Mouse (Mus musculus): ENCODE measurements around the gene Itln1. TPM values are rescaled to one million over a fixed set of nuclear protein-coding genes. Genes with fewer than 3 reads are reported as not detected.
"Not testable (repeated sequence)": the region's sequence is repeated elsewhere in the genome, so short reads cannot be mapped to it uniquely, and the experiment has no call there.

Itln1 gene
- polyA plus RNA-seq, 1 experiment, result 2,950 TPM

DNA sequence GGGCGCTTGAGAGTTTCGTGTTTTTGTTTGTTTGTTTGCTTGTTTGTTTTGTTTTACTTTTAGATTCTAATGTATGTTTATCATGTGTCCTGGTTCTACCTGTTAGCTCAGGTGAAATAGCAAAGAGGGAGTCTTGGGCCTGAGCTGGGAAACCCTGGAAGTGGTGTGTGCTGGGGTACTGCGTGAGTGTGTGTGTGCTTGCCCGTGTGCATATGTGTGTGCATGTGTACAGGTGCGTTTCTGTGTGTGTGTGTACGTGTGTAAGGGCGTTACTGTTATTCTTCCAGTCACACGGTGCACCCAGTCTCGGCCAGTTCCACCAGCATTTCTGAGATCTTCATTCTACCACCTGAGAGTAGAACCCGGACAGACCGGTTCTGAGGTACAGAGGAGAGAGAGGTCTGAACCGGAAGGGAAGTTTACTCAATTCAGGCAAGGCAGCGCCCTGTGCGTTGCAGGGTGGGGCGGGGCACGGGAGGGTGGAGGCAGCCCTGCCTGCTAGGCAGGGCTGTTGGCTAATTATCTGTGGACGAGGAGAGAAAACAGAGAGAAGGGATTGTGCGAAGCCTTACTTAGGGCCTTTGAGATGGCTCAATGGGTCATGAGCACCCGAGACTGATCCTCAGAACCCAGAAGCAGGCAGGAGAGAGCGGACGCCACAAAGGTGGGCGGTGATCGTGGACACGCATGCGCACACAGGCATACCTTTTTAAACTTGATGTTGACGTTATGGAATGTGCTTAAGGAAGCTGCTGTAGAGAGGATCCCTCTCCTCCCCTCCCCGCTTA is 57.1 kb downstream of the Itln1 start:
- H3K4me3 ChIP-seq (ENCODE audit: low read depth, low read length), result peak overlapping the region; percentile 67
- no peaks in the 10 kb centered on the region for H3K36me3 ChIP-seq (ENCODE audit: control insufficient read depth, insufficient read depth, low read length)
- 21% methylated on average over 27 of the region's 27 CpGs for WGBS
- peak overlapping the region; percentile 89 for H3K27ac ChIP-seq (ENCODE audit: insufficient read depth, low read depth, low read length)
- no peaks in the 10 kb centered on the region for H3K4me1 ChIP-seq (ENCODE audit: control insufficient read depth, insufficient read depth, insufficient read length, low read length)
- H3K27me3 ChIP-seq (ENCODE audit: control insufficient read depth, insufficient read depth, low read length), result no peaks in the 10 kb centered on the region
- TF ChIP-seq POLR2A (IDR thresholded peaks at IDR 0.05; ENCODE audit: low read depth, low read length), result 0 out of 2 replicates have a peak, but pooled peaks have one; percentile 13
- TF ChIP-seq CTCF (IDR thresholded peaks at IDR 0.05; ENCODE audit: extremely low read depth, insufficient read length, insufficient replicate concordance, low read depth, low read length), result no peak

DNA sequence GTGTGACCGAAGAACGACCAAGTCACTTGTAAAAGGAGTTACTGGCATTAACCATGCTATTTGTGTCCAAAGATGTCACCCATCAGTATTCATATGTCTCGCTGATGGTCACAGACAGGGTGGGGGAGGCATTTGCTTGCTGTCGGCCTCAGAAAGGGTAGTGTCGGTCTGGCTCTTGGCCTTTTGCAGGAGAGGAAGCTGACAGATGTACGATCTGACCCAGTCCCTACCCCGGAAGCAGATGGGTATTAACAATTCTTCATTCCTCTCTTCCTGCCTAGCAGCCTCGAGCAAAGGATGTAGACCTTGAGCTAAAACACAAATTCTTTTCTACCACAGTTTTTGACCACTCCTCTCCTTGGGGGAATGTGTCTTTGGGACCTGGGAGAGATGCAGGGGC is 58.0 kb downstream of the Itln1 start:
- no peaks in the 10 kb centered on the region for H3K4me1 ChIP-seq (ENCODE audit: control insufficient read depth, insufficient read depth, insufficient read length, low read length)
- WGBS, result 75% methylated on average over 8 of the region's 8 CpGs
- H3K36me3 ChIP-seq (ENCODE audit: control insufficient read depth, insufficient read depth, low read length), result no peaks in the 10 kb centered on the region
- no peaks in the 10 kb centered on the region for H3K27me3 ChIP-seq (ENCODE audit: control insufficient read depth, insufficient read depth, low read length)
- TF ChIP-seq CTCF (IDR thresholded peaks at IDR 0.05; ENCODE audit: extremely low read depth, insufficient read length, insufficient replicate concordance, low read depth, low read length) (no peak), POLR2A (IDR thresholded peaks at IDR 0.05; ENCODE audit: low read depth, low read length) (no peak)
- H3K27ac ChIP-seq (ENCODE audit: insufficient read depth, low read depth, low read length), result no peak overlapping the region
- H3K4me3 ChIP-seq (ENCODE audit: low read depth, low read length), result no peak overlapping the region

DNA sequence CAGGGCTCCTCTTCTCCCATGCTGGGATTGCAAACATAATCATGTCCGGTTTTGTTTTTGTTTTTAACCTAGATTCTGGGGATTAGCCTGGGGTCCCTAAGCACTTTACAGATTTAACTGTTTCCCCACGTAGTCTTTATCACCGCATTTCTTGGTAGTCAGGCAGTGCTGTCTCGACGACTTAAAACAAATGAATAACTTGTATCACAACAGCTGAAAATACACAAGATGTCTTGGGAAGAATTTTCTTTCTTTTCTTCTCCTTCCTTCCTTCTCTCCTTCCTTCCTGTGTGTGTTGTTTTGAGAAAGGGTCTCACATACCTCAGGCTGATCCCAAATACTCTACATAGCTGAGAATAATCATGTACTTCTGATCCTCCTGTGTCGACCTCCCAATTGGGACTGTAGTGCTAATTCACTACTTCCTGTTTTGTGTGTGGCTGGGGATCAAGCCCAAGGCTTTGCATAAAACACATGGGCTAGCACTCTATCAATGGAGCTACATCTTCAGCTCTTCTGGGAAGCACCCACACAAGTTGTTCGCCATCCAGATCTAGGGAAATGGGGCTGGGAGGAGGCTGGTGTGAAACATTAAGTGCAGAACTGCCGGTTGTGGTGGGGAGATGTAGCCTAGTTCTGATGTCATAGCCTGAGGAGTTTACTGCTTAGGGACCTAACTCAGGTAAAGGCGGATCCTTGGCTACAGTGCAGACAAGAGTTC is 61.0 kb downstream of the Itln1 start:
- Histone ChIP-seq H3K27ac (ENCODE audit: insufficient read depth, low read depth, low read length) (no peak overlapping the region), H3K27me3 (ENCODE audit: control insufficient read depth, insufficient read depth, low read length) (no peaks in the 10 kb centered on the region), H3K4me1 (ENCODE audit: control insufficient read depth, insufficient read depth, insufficient read length, low read length) (no peaks in the 10 kb centered on the region), H3K4me3 (ENCODE audit: low read depth, low read length) (no peak overlapping the region), H3K36me3 (ENCODE audit: control insufficient read depth, insufficient read depth, low read length) (no peaks in the 10 kb centered on the region)
- no peak for TF ChIP-seq CTCF (IDR thresholded peaks at IDR 0.05; ENCODE audit: extremely low read depth, insufficient read length, insufficient replicate concordance, low read depth, low read length)
- no peak for TF ChIP-seq POLR2A (IDR thresholded peaks at IDR 0.05; ENCODE audit: low read depth, low read length)
- WGBS, result 43% methylated on average over 9 of the region's 9 CpGs

GRCm38 (mm10) chr1:171473506-171473905 is 61.6 kb downstream of the Itln1 start:
- 25% methylated on average over 4 of the region's 4 CpGs for WGBS
- H3K36me3 ChIP-seq (ENCODE audit: control insufficient read depth, insufficient read depth, low read length), result no peaks in the 10 kb centered on the region
- TF ChIP-seq POLR2A (IDR thresholded peaks at IDR 0.05; ENCODE audit: low read depth, low read length) (no peak), CTCF (IDR thresholded peaks at IDR 0.05; ENCODE audit: extremely low read depth, insufficient read length, insufficient replicate concordance, low read depth, low read length) (no peak)
- no peaks in the 10 kb centered on the region for H3K27me3 ChIP-seq (ENCODE audit: control insufficient read depth, insufficient read depth, low read length)
- H3K4me3 ChIP-seq (ENCODE audit: low read depth, low read length), result no peak overlapping the region
- no peak overlapping the region for H3K27ac ChIP-seq (ENCODE audit: insufficient read depth, low read depth, low read length)
- H3K4me1 ChIP-seq (ENCODE audit: control insufficient read depth, insufficient read depth, insufficient read length, low read length), result no peaks in the 10 kb centered on the region

DNA sequence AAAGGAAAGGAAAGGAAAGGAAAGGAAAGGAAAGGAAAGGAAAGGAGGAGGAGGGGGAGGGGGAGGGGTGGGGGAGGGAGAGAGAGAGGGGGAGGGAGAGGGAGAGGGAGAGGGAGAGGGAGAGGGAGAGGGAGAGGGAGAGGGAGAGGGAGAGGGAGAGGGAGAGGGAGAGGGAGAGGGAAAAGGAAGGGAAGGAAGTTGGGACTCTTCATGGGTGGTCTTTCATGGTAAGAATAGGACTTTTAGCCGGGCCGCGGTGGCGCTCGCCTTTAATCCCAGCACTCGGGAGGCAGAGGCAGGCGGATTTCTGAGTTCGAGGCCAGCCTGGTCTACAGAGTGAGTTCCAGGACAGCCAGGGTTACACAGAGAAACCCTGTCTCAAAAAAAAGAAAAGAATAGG is 63.2 kb downstream of the Itln1 start:
- not testable (repeated sequence) for H3K27me3 ChIP-seq (ENCODE audit: control insufficient read depth, insufficient read depth, low read length); H3K27ac ChIP-seq (ENCODE audit: insufficient read depth, low read depth, low read length); H3K36me3 ChIP-seq (ENCODE audit: control insufficient read depth, insufficient read depth, low read length); H3K4me1 ChIP-seq (ENCODE audit: control insufficient read depth, insufficient read depth, insufficient read length, low read length); H3K4me3 ChIP-seq (ENCODE audit: low read depth, low read length)
- WGBS, result 91% methylated on average over 8 of the region's 8 CpGs

GRCm38 (mm10) chr1:171471452-171471851 is 63.6 kb downstream of the Itln1 start:
- H3K36me3 ChIP-seq (ENCODE audit: control insufficient read depth, insufficient read depth, low read length), result no peaks in the 10 kb centered on the region
- H3K4me3 ChIP-seq (ENCODE audit: low read depth, low read length), result no peak overlapping the region
- H3K27me3 ChIP-seq (ENCODE audit: control insufficient read depth, insufficient read depth, low read length), result no peaks in the 10 kb centered on the region
- 98% methylated on average over 1 of the region's 1 CpGs for WGBS
- TF ChIP-seq CTCF (IDR thresholded peaks at IDR 0.05; ENCODE audit: extremely low read depth, insufficient read length, insufficient replicate concordance, low read depth, low read length) (no peak), POLR2A (IDR thresholded peaks at IDR 0.05; ENCODE audit: low read depth, low read length) (no peak)
- H3K4me1 ChIP-seq (ENCODE audit: control insufficient read depth, insufficient read depth, insufficient read length, low read length), result no peaks in the 10 kb centered on the region
- no peak overlapping the region for H3K27ac ChIP-seq (ENCODE audit: insufficient read depth, low read depth, low read length)

DNA sequence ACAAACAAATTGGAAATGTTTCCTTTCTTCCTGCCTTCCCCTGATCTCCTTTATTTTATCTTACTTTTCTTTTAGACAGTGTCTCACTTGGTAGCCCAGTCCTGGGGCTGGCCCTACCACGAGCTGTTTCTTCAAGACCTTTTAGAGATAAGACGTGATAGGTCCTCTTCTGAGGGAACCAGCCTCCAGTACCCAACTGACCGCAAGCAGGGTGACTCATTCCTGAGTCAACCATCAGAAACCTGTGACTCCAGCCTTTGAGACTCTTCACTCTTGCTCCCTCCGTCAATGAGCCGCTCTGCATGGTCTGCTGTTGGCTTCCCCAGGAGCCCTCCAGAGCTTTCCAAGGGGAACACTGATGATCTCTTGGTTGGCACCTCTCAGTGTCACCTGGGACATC is 64.2 kb downstream of the Itln1 start:
- H3K27ac ChIP-seq (ENCODE audit: insufficient read depth, low read depth, low read length), result no peak overlapping the region
- WGBS, result 74% methylated on average over 5 of the region's 5 CpGs
- H3K27me3 ChIP-seq (ENCODE audit: control insufficient read depth, insufficient read depth, low read length), result no peaks in the 10 kb centered on the region
- no peaks in the 10 kb centered on the region for H3K36me3 ChIP-seq (ENCODE audit: control insufficient read depth, insufficient read depth, low read length)
- no peaks in the 10 kb centered on the region for H3K4me1 ChIP-seq (ENCODE audit: control insufficient read depth, insufficient read depth, insufficient read length, low read length)
- no peak for TF ChIP-seq POLR2A (IDR thresholded peaks at IDR 0.05; ENCODE audit: low read depth, low read length)
- TF ChIP-seq CTCF (IDR thresholded peaks at IDR 0.05; ENCODE audit: extremely low read depth, insufficient read length, insufficient replicate concordance, low read depth, low read length), result no peak
- no peak overlapping the region for H3K4me3 ChIP-seq (ENCODE audit: low read depth, low read length)
